Mouse (Mus musculus) lung, adult 2 months (tissue): ENCODE data around the gene Bpifb6. TPM values are rescaled to one million over a fixed set of nuclear protein-coding genes. Genes with fewer than 3 reads are reported as not detected.

Experiments
- DNase-seq: peaks from one replicate; pipeline ENCODE4 v3.0.0; 2022
- H3K4me1 ChIP-seq: fragments of 200-500 bp; 2 replicates; pipeline ENCODE4 v1.6.1; 2011; ENCODE audit warnings: low read length; ENCODE audit not compliant: control insufficient read depth, insufficient read depth
- H3K4me3 ChIP-seq: fragments of 200-500 bp; replicated peaks from 2 replicates; pipeline ENCODE3; 2011; ENCODE audit warnings: low read depth, mild to moderate bottlenecking, control low read depth, low read length; ENCODE audit errors: extremely low read depth
- CTCF ChIP-seq: fragments of 200-500 bp; IDR thresholded peaks from 2 replicates; pipeline ENCODE4 v1.5.1; 2011; ENCODE audit warnings: mild to moderate bottlenecking, low read length, control low read depth; ENCODE audit not compliant: insufficient read depth
- POLR2A ChIP-seq: fragments of 200-500 bp; IDR thresholded peaks from 2 replicates; pipeline ENCODE4 v1.6.1; 2011; ENCODE audit warnings: low read depth, mild to moderate bottlenecking, control low read depth, low read length, borderline replicate concordance; ENCODE audit errors: extremely low read depth
- WGBS: fragments of 180-500 bp; shearing (Covaris S2); methylation state at CpG from one replicate; pipeline ENCODE4 v1.1.7; 2018; 5-methylcytosine and 5-hydroxymethylcytosine counted together
- polyA plus RNA-seq: library from polyadenylated mRNA; depleted of rRNA; stranded (reverse); fragments of >200 nt; gene quantifications from 2 replicates; pipeline ENCODE4 v1.2.3, GENCODE M21; 2012

Bpifb6 gene
- polyA plus RNA-seq, 1 experiment, result not detected

DNA sequence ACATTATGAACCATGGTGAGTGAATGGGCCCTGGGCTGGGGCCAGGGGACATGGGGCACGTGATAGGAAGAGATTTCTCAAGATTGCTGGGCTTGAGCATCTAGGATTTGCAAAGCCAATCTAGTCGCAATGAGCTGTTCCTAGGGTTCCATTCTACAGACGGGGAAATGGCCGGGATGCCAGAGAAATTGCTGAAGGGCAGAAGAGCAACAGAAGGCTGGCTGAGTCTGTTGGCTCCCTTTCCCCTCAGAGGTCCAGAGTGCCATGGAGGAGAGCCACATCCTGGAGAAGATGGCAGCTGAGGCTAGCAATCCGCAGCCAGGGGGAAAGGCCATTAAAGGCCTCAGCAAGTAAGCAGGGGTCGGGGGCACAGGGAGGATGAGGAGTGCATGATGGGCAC, 2.5 kb downstream of the Bpifb6 start:
- TF ChIP-seq CTCF (no peak), POLR2A (no peak)
- 78% methylated on average over 6 of the region's 6 CpGs for WGBS
- Histone ChIP-seq H3K4me1 (no peaks in the 10 kb centered on the region), H3K4me3 (no peak overlapping the region)
- no peak for DNase-seq

DNA sequence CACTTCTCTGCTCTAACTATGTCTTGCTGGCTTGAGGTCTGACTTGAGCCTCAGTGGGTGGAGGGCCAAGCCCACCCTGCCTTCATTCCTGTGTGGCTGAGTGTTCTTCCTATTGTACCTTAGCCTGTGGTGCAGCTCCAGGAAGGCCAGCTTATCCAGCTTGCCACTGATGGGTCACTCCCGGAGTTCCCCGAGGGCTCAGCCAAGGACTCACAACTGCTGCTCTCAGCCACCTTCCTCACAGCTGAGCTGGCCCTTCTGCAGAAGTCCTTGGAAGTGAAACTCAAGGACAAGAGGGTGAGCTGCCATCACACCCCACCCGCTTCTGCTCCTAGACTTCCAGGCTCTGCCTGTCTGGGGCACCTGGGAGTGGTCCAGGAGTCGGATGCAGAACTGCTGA, 6.4 kb downstream of the Bpifb6 start:
- no peak overlapping the region for H3K4me3 ChIP-seq
- no peak for TF ChIP-seq POLR2A
- no peak for TF ChIP-seq CTCF
- H3K4me1 ChIP-seq, result no peaks in the 10 kb centered on the region
- DNase-seq, result no peak
- whole genome bisulfite sequencing, result 82% methylated on average over 4 of the region's 4 CpGs

DNA sequence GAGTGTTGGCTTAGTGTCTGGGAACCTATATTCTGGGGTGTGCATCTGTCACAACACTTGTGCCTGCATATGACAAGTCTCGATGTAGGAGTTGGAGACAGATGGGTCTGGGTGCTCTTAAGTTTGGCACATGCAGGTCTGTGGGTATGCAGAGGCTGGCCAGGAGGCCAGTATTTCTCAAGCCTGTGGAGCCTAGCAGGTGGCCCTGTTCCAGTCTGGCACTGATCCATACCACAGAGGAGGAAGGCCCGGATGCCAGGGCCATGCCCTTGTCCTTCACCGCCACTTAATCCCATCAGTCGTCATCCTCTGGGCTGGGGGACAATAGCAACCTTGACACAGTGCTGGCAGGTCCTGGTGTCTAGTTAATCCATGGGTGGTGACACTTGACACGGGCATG, 14.0 kb downstream of the Bpifb6 start:
- DNase-seq, result peak; percentile 24

DNA sequence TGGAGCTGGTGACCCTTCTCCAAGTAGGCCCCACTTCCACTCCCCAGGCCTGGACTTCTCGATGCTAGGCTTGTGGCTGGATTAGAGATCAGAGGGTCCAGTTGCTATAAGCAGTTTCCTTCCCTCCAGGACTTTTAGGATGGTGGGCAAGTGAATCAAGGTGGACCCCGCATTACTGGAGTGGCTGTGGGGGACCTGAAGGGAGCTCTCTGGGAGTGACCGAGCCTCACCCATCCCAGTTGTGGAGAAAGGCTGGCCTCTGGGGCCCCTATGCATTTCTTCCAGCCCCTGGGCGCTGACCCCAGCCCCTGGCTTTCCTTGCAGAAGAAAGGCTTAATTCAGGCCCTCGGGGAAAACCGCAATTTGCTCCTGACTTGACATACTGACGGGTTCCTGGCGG, 17.7 kb downstream of the Bpifb6 start, which contains the start of gene Bpifb3:
TSS of gene Bpifb3 (plus strand) at position 301 of the 400 bp plus-strand sequence.
- 75% methylated on average over 8 of the region's 8 CpGs for WGBS
- Histone ChIP-seq H3K4me1 (no peaks in the 10 kb centered on the region), H3K4me3 (no peak within 1 kb of the TSS)
- TF ChIP-seq POLR2A, result no peak
- TF ChIP-seq CTCF, result no peak
- no peak for DNase-seq

More for the DNA sequence above, 14.0 kb downstream of the Bpifb6 start:
- TF ChIP-seq CTCF (no peak), POLR2A (no peak)
- WGBS, result 36% methylated on average over 5 of the region's 5 CpGs
- H3K4me1 ChIP-seq, result no peaks in the 10 kb centered on the region
- no peak overlapping the region for H3K4me3 ChIP-seq

DNA sequence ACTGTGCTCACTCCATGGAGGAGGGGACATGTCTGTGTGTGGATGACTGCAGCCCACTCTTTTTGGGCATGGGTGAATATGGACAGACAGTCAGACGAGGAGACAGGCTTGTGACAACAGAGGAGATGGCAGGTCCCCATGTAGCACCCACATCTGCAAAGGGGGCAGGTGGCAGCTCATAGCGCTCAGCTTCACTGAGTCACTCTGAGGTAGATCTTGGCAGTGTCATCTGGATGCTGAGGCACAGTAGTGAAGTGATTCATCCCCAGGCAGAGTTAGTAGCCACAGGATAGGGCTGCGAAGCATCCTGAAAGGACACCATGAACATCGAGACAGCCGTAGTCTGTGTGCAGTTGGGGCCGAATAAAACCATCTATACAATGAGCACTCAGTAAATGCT, 21.1 kb downstream of the Bpifb6 start:
- DNase-seq, result no peak
- TF ChIP-seq POLR2A (no peak), CTCF (no peak)
- H3K4me3 ChIP-seq, result no peak overlapping the region
- H3K4me1 ChIP-seq, result no peaks in the 10 kb centered on the region
- 80% methylated on average over 6 of the region's 6 CpGs for WGBS

DNA sequence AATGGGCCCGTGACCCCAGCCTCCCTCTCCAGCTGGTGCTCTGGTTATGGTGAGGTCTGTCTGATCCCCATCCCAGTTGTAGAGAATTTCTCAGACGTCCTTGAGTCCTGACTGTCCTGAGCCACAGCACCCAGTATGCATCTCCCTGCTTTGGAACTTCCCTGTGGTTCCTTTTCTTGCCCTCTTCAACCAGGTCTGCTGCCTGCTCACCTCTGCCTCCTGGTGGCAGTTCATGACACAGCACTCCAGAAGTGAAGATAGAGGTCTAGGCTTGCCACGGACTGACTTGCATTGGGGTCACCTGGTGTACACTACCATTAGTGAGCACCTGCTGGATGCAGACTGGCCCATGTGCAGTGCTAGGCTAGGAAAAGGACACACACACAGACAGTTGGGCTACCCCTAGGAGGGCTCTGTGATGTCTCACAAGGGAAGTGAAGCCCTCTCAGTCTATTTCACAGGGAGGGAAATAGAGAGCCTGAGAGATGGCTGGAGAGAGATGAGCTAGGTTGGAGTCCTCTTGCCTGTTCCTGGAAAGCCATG, 29.8 kb downstream of the Bpifb6 start:
- 42% methylated on average over 3 of the region's 3 CpGs for WGBS
- peak; percentile 19 for DNase-seq
- no peaks in the 10 kb centered on the region for H3K4me1 ChIP-seq
- H3K4me3 ChIP-seq, result no peak overlapping the region
- no peak for TF ChIP-seq POLR2A
- TF ChIP-seq CTCF, result peak; percentile 87

DNA sequence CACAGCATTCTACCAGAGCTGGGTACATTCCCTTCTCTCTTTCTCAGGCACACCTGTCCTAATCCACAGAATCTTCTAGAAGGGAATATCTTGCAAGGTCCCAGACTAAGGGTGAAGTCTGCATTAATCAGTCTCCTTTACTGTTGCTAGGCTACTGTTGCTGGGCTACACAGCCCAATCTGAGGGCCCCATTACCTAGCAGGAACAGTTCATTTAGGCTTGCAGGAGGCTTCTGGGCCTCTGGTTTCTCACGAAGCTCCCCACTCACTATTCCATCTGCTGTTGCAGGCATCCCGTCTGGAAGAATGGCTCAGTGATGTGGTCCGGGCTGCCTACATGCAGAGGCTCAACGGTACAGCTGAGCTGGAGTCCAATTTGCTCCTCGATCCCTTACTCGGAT, 30.9 kb downstream of the Bpifb6 start:
- H3K4me1 ChIP-seq, result no peaks in the 10 kb centered on the region
- WGBS, result 78% methylated on average over 6 of the region's 6 CpGs
- DNase-seq, result no peak
- TF ChIP-seq CTCF (no peak), POLR2A (no peak)
- no peak overlapping the region for H3K4me3 ChIP-seq

DNA sequence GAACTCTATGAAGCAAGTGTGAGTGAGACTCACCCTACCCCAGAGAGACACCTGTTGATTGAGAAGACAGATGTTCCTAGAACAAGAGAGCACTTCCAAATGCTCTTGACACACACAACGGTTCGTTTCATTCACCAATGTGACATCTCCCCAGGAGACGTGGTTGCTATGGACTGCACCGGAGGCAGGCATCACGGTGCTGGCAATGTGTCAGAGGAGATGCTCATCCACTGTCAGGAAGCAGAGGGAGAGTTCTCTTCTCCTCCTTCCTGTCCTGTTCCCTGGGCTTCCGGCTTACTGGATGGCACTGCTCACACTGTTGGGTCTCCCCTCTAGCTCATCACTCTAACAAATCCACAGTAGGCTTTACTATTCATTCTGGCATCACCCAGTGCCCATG, 33.1 kb downstream of the Bpifb6 start:
- DNase-seq, result no peak
- no peak for TF ChIP-seq POLR2A
- no peak for TF ChIP-seq CTCF
- H3K4me3 ChIP-seq, result no peak overlapping the region
- H3K4me1 ChIP-seq, result no peaks in the 10 kb centered on the region
- WGBS, result 63% methylated on average over 6 of the region's 6 CpGs

DNA sequence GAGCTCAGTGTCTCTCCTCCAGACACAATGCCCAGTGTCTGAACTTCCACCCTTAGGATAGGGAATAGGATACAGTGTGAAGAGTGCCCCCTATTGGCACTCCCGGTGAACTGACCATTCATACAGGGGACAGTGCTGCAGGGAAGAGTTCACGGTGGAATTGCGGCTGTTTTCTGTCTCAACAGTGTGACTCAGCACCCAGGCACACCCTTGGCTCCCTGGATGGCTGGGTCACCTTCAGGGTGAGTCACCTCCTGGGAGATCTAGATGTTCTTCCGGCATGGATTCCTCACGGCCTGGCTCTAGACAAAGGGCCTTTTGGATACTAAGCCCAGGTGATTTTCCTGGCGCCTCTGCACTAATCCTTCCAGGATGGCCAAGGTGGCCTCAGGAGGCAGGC, 35.2 kb downstream of the Bpifb6 start:
- WGBS, result 90% methylated on average over 6 of the region's 6 CpGs
- DNase-seq, result no peak
- TF ChIP-seq CTCF, result no peak
- Histone ChIP-seq H3K4me1 (no peaks in the 10 kb centered on the region), H3K4me3 (no peak overlapping the region)

DNA sequence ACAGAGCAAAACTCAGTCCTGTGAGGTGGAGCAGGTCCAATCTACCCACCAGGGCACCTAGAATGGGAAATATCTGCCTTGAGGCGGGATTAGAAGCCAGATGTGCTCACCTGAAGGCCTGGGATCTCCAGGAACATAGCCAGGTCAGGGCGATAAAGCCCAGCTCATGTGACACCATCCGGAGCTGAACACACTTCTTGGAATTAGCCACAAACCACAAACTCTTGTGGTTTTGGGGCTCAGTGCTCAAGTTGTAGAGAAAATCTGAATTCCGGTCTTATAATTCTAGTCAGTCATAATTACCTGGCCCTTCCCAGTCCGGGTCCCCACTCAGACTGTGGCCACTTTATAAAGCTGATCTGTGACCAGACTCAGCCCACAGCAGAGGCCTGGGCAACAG, 37.7 kb downstream of the Bpifb6 start, which contains the start of gene Bpifb4:
TSS of gene Bpifb4 (plus strand) at position 370 of the 400 bp plus-strand sequence.
- 64% methylated on average over 5 of the region's 5 CpGs for WGBS
- Histone ChIP-seq H3K4me1 (no peaks in the 10 kb centered on the region), H3K4me3 (no peak within 1 kb of the TSS)
- no peak for TF ChIP-seq POLR2A
- no peak for TF ChIP-seq CTCF
- DNase-seq, result no peak

DNA sequence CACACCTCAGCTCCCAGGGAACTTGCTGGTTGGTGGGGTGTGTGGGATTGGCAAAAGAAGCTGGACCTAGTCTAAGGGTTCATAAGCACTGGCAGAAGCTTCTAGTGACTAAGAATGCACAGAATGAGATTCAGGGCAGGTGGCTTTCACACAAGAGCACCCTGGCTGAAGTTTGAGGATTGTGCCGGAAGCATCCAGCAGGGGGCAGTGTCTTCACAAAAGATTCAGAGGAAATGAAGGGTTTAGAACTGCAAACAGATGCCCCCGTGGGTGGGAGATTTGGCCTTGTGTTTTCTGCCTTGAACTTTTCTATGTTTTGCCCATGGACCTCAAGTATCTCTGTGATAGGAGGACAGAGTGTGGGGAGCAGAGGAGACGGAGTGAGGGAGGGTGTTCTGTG, 43.3 kb downstream of the Bpifb6 start:
- Histone ChIP-seq H3K4me3 (no peak overlapping the region), H3K4me1 (no peaks in the 10 kb centered on the region)
- 35% methylated on average over 3 of the region's 3 CpGs for WGBS
- peak; percentile 33 for DNase-seq
- peak; percentile 70 for TF ChIP-seq CTCF
- no peak for TF ChIP-seq POLR2A
